Mouse (Mus musculus) neutrophil, adult 5-6 weeks (primary cell): ENCODE results near the gene Heatr5a. TPM values are rescaled to one million over a fixed set of nuclear protein-coding genes. Genes with fewer than 3 reads are reported as not detected.

Experiments
- ATAC-seq: fragments of 151-379, 151-347 bp; 2 replicates; pipeline ENCODE4 v1.8.0; 2017; ENCODE audit warnings: mild to moderate bottlenecking, moderate TSS enrichment; ENCODE audit not compliant: insufficient number of reproducible peaks, poor library complexity, low FRiP score, severe bottlenecking; ENCODE audit errors: extremely low read depth
- total RNA-seq: library from RNA; stranded (forward); fragments of 200-1000 nt; gene quantifications from 2 replicates; pipeline ENCODE4 v1.2.3, GENCODE M21; 2017

Heatr5a gene
- total RNA-seq, 1 experiment from 2014 or later = 28.9 TPM

DNA sequence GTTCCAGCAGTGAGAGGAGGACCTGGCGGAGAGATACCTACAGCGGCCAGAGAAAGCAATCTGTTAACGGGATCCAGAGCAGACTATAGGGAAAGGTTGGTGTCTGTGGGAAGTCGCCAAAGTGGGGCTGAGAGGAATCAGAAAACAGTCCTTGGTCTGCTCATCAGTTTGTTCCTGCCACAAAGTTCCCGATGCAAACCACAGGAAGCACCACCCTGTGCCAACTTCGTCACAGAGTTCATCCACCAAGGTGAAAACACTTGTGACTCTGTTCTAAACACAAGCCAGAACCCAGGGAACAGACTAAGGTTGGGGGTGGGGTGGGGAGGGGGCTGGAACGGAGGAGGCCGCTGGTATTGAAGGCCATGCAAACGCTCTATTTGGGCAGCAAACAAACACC is 5.4 kb upstream of the Heatr5a start:
- ATAC-seq = no peak

DNA sequence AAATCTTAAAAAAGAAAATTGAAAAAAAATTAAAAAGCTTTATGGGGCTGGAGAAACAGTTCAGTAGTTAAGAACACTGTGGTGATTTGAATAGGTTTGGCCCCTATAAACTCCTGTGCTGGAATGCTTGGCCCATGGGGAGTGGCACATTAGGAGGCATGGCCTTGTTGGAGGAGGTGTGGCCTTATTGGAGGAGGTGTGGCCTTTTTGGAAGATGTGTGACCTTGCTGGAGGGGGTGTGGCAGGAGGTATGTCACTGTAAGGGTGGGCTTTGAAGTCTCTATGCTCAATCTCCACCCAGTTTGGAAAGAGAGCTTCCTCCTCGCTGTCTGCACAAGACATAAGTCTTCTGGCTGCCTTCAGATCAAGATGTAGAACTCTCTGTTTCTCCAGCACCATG is 3.3 kb upstream of the Heatr5a start:
- ATAC-seq = no peak

DNA sequence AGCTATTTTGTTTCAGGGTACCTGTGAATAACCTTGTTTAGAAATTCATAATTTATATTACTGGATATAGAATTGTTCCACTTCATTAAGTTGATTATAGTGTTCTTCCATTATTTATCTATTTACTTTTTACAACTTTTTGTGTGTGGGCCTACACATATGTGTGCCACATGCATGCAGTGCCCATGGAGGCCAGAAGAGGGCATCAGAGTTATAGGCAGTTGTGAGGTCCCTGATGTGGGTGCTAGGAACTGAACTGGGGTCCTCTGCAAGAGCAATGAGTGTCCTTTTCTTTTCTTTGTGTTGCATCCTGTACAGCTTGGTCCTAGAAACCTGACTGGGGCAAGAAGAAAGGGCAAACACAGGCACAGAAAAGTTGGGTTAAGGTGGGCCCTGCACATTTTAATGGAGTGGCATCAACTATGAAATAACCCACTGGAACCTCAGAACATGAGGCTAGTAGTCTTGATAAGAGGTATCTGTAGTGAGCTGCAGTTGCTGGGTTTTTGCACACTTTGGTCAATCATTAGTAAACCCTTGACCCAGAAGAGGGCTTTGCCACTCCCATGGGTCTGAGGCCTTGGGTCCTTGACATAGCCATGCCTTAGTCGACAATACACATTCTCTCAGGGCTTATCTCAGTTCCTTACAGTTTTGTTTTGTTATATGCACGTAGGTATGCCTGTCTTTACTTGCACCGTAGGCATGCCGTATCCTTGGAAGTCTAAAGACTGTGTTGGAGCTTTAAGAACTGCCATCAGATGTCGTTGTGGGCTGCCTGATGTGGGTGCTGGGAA is 1.3 kb upstream of the Heatr5a start:
- ATAC-seq = no peak

DNA sequence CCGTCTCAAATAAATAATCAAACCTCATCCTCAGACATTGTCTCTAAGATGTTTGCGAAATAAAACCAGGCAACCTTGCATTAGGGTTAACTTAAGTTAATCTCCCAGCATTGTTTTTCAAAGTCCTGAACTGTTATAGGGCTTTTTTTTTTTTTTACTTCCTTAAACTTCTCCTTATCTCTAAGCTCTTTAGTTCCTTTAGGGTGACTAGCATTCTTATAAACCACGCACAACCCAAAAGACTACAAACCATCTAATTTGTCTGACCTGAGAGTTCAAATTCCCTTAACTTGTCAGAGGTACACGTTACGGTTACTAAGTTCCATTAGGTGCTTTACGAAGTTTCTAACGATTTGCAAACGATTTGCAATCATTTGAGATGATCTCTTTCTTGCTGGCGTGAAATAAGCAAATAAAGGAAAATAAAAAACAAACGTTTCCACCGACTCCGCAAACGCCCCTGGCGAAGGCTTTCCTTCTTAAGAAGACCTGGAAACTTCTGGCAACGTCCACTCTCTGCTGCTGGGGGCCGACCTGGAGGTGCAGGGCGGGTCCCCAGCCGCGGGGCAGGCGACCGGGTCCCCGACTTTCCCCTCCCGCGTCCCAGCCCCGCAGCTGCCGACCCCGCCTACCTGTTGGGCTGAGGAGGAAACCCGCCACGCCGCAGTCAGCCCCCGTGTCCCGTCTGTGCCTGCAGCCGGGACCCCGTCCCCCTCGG is 610 bp downstream of the Heatr5a start:
- peak; percentile 14; the same call in 1 of the 2 replicates for ATAC-seq

DNA sequence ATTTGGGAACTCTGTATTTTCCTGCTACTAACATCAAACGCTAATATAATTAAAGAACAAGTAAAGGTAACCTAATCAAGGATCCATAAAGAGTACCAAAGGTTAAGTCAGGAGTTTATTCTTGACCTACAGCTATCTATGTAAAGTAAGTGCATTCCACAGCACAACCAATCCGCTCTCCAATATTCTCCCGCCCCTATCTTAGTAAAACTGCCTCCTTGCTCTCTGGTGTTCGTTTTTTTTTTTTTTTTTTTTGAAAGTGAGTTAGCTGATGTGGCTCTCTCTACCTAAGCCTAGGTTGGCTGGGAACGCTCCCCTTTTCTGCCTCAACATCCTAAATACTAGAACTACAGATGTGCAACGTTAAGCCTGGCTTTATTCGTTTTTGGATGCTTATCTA is 1.2 kb downstream of the Heatr5a start:
- ATAC-seq = no peak

DNA sequence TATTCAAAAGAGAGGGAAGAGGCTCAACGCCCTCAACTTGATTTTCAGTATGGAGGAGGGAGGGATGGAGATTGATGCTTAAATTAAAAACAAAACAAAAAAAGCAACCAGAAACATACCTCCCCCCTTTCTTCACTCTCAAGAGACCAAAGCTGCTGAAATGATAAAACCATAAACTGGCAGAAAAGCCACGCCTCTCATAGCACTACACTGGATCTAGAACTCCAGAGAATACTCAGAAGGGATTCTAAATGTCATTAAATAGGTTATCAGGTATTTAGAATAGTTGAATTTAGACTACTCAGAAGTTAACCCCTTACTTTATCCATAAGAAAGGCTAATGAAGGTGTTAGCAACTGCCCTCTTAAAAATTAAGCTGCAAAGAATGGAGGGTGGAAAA is 2.0 kb downstream of the Heatr5a start:
- no peak for ATAC-seq

DNA sequence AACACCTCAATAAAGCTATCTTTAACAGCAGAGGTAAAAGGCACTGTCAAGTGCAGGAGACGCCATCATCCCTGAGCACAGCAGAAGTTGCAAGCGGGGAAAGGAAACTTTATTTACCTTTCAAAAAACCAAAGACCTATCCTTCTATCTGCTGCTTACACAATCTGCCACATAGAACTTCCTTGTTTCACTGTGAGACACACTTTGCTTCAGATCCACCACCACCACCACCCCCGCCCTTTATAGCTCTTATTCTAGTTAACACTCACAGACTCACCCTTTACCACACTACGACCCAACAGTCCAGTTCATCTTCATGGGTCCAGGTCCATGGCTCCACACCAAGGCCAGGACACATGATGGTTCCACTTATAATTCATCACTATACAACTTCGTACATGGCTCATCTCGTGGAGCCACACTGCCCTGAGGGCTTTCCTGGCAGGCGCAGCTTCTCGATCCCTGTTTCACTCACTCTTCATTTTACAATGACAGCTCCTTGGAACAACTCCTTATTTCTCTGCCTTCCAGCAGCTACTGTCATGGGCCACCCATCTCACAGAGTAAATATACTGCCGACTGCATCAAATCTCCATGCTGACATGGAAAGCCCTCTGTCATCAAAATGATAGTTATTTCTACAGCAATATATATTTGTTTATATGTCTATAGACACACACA is 3.1 kb downstream of the Heatr5a start:
- no peak for ATAC-seq

DNA sequence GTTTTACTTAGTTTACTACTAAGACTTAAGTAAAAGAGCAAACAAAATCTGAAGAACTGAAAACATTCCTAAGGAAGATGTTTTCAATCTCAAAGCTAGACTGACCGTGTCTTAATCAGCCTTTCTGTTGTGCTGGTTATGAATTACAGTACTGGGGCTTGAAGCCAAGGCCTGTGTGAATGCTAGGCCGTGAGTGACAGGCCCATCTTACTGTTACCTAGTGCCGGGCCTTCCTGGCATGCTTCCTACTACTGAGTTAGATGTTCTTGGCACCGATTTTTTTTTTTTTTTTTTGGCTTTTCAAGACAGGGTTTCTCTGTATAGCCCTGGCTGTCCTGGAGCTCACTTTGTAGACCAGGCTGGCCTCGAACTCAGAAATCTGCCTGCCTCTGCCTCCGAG is 13.5 kb downstream of the Heatr5a start:
- ATAC-seq = no peak

DNA sequence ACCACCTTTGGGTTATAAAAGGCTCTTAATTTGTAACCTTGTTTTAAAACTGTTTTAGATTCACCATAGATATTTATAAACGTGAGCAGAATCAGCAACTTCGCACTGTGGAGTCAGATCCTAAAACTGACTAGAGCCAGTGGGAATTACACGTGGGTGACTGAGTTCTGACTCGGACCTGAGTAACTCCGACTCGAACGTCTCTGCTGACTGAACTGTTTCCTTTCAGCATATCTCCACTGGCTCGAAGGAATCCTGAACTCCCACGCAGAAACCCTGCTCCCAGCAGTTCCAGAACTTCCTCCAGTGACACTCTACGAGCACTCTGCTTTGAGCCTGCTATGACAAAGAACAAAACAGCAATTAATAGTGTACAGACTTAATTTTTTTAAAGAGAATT is 18.8 kb downstream of the Heatr5a start:
- no peak for ATAC-seq

DNA sequence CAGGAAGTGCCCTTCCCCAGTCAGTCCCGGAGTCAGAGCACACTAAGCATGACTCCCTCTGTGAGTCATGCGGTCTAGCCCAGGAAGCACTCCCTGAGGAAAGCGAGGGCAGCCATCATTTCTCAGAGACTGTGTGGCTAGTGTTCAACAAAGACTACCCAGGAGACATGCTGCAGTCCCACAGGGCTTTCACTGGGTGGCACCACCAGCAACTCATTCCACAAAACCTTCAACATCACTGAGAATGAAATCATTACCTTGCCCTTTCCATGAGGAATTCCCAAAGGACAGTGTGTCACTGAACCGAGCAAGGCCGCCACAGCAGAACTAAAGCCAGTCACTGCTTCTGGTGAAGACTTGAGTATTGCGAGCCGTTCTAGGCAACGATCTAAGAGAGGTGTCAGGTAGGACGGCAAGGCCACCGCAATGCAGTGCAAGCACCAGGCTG is 23.6 kb downstream of the Heatr5a start:
- no peak for ATAC-seq

DNA sequence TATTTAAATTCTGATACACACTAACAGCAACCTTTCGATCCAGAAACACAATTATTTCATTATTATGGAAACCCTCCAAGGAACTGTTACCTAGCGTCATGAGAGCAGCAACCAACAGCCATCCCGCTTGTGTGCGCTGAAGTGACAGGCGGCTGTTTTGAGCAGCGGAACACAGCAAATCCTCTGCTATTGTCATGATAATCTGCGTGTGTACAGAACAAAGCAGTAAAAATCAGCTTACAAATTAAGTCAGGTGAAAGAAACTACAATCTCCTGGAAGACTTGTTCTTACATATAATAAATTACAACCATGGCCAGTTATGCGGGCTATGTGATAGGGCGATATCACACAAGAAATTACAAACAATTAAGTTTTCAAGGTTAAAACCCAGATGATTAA is 25.8 kb downstream of the Heatr5a start:
- ATAC-seq = no peak

DNA sequence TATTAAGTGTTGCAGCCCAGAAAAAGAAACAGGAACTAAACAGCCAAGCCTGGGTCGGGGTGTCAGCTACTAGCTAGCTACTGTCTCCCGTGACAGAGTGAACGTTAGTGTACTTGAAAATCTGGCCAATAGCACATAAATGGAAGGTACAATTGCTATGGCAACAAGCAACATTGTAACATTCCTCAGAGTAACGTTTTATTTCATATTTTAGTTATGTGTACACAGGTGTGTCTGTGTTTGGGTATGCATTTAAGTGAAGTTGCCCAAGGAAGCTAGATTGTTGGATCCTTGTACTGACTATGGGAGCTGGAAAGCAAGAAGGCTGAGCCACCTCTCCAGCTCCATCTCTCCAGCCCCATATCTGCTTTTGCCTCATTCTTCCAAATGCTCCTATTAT is 31.3 kb downstream of the Heatr5a start:
- no peak for ATAC-seq

DNA sequence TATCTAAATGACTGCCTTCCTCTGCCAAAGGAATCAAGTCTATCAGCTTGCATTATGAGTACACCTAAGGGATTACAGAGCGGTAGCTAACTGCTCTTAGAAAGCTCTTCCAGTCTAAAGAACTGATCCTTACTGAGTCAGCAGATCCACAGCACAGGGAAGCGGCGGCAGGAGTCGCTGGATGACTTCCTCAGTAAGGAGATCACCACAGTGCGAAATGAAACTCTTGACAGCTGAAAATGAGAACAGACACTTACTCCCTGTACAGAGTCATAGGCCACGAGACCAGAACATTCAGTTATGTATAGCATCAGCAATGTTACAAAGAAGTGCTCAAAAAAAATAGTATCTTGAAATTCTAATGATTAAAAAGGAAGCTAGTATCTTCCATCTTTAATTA is 33.2 kb downstream of the Heatr5a start:
- ATAC-seq = no peak

DNA sequence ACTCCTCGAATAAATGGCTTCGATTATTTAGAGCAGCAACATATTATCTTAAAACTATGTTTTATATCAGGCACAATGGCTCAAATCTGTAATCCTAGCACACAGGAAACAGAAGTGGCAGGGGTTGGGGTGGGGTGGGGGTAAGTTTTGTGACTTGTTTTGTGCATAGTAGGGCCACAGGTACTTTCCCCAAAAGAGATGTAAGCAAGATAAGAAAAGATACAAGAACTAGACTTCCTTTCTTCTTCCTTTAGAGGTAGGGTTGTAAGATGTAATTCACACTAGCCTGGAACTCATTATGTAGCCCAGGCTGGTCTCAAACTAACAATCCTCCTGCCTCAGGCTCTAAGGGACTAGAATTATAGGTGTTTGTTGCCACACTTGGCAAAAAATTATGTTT is 41.5 kb downstream of the Heatr5a start:
- ATAC-seq = no peak

DNA sequence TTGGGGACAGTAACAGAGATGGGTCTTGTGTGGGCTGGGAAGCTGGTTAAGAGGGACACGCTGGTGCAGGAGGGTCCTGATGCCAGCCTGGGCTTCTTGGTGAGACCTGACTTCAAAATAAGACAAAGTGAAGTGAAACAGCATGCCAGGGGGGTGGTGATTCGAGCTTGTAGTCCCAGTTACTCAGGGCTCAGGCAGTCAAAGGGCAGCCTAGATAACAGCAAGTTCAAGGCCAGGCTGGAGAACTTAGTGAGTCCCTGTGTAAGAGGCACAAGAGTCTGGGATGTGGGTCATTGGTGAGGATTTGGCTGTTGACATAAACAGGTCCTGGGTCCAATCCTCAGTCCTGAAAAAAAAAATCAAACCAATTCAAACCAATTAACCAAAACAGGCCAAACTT is 53.9 kb downstream of the Heatr5a start:
- ATAC-seq = no peak

DNA sequence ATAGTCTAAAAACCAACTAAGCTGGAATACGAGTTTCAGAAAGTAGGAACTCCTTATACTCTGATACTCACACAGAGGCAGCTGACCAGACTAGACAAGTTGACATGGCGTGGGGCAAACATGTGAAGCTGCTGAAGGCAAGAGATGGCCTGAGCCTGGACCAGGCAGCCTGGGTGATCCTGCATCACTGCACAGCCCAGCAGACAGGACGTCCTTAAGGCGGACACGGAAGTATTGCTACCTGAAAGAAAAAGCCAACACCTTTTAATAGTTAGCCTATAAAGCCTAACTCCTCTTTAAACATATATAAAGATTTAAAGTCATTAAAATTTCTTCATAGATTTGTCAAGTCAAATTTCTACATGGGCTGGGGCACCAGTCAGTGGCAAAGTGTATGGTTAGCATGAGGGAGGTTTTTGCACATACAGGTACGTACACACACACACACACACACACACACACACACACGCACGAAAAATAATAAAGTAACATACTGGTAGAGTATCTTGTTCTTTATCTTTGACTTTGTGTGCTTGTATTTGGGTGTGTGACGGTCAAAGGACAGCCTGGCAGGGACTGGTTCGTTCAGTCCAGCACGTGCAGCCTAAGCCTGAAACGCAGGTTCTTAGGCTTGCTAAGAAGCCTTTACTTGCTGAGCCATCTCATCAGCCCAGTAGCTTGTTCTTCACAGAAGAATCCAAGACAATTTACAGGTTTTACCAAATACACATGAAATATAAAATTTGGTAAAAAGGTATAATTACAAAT is 56.0 kb downstream of the Heatr5a start:
- ATAC-seq = no peak

DNA sequence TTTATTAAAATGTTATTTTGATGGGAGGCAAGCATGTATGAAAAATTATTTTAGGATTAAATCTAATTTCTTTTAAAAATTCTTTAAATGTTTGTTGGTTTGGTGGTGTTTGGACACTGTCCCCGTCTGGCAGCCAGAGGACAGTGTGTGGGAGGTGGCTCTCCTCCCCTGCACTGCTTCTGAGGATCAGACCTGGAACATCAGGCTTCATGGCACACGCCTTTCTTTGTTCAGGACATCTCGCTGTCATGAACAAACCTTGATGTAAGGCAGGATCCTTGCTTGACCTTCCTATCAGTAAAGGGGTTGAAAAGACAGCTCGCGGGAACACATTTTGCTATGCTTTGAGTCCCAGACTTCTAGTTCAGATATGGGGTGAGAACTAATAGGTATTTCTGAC is 61.9 kb downstream of the Heatr5a start:
- no peak for ATAC-seq

DNA sequence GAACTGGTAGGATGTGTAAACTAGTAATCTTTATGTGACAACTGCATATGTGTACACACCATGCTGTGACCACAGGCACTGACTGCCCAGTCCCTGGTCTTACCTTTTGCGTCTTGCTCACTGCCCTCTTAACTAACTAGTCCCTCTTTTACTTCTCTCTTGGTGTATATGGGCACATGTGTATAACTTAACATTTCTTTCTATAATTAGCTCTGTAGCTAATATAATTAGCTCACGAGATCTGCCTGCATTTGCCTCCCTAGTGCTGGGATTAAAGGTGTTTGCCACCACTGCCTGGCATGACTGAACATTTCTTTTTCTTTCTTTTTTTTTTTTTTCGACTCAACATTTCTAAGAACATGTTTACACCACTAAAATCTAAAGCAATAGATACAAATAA is 63.6 kb downstream of the Heatr5a start:
- ATAC-seq = no peak

DNA sequence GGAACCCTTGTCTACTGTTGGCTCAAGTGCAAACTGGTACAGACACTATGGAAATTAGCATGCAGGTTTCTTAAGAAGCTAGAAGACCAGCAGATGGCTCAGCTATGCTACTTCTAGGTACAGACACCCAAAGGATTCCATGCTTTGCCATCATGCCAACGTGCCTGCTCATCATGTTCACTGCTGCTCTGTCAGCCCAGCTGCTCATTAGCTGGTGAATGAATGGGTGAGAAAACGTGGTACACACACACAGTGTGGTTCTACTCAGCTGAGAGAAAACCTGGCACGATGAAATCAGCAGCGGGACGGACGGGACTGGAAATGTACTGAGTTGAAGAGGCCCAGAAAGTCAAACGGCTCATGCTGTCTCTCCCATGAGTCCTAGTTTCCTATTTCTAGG is 70.6 kb downstream of the Heatr5a start:
- ATAC-seq = no peak
